Mouse (Mus musculus) kidney, postnatal 25 days (tissue): Measurements from ENCODE around the gene Il6ra.
"Not testable (repeated sequence)": the region's sequence is repeated elsewhere in the genome, so short reads cannot be mapped to it uniquely, and the experiment has no call there.

ENCODE experiments used
- DNase-seq, 2 experiments: peaks; one replicate each; pipeline ENCODE4 v3.0.0; 2021; ENCODE audit warnings: mixed read lengths in 2 of 2

The Il6ra gene

DNA sequence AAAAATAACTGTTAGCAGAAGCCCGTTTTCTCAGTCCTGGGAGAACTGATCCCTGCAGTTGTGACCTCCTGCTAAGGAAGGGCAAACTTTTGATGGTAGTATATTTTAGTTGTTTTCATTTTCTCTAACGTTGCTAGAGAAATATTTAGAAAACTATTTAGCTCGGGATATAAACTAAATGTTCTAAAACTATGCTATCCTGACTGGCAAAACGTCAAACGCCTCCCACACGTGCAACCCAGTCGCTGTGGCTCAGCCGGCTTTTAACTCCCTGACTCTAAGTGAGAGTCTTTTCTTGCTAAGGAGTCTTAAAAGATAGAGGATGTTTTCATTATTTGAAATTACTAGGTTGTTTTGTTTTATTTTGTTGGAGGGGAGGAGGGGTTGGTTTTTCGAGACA is 38.0 kb downstream of the Il6ra start:
- DNase-seq, result no peak

DNA sequence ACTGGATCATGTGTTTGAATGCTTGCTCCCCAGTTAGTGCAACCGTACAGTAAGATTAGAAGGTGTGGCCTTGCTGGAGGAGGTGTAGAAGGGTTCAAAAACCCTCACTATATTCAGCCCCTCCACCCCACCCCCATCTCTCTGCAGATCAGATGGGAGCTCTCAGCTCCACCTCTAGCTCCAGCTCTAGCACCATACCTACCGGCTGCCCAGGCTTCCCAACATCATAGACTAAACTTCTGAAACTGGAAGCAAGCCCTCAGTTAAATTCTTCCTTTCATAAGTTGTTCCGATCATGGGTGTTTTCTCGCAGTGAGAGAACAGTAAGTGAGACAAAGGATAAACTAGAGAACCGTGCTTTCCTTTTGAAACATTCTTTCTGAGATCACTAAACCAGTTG is 38.9 kb downstream of the Il6ra start:
- DNase-seq, result no peak

DNA sequence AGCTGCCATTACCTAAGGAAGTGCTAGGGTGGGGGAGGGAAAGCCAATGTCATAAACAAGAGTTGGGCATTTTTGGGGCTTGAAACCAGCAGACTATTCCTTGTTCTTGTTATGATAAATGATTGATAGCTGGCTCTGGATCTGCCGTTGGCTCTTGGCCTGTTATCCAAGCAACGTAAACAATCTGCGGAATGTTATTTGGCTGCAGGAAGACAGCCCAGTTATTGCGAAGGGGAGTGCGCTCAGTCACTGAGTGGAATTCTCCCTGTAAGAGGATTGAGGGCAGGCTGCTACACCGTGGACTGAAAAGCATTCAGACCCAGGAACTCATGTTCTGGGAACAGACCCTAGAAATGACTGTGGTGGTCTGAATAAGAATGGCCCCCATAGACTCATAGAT is 40.3 kb downstream of the Il6ra start:
- no peak for DNase-seq

DNA sequence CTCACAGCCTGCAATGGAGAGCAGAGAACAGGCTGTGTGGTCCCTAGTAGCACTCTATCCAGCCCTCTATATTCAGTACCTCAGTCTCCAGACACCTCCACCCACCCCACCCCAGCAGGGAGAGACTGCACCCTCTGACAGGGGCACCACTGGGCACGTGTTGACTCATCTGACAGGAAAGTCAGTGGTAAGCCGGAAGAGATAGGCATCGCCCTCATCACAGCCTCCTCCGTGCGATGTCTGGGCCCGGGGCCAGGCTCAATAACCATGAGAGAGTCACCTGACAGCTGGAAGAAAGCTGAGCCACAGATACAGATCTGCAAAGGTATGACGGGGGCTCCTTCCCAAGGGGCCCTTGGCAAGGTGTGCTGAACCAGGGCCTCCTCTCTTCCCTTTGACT is 40.8 kb downstream of the Il6ra start:
- peak in 1 of 2 experiments; percentile 61 for DNase-seq

DNA sequence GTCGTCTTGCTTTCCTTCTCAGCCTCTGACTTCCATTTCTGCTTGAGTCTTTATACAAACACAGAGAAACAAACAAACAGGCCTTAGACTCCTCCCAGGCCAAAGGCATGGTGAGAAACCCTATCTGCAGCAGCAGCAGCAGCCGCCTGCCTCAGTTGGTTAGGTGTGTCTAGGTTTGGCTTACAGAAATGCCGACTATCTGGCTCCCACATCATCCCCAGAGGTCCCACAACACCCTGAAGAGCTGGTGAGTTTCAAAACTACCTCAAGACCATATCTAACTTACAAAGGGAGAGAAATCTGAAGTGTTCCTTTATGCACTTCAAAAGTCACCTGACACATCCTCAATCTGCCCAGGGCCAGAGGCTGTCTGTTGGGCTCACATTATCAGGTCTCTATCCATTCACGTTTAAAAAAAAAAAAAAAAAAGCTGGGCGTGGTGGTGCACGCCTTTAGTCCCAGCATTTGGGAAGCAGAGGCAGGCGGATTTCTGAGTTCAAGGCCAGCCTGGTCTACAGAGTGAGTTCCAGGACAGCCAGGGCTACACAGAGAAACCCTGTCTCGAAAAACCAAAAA is 41.6 kb downstream of the Il6ra start:
- no peak for DNase-seq

DNA sequence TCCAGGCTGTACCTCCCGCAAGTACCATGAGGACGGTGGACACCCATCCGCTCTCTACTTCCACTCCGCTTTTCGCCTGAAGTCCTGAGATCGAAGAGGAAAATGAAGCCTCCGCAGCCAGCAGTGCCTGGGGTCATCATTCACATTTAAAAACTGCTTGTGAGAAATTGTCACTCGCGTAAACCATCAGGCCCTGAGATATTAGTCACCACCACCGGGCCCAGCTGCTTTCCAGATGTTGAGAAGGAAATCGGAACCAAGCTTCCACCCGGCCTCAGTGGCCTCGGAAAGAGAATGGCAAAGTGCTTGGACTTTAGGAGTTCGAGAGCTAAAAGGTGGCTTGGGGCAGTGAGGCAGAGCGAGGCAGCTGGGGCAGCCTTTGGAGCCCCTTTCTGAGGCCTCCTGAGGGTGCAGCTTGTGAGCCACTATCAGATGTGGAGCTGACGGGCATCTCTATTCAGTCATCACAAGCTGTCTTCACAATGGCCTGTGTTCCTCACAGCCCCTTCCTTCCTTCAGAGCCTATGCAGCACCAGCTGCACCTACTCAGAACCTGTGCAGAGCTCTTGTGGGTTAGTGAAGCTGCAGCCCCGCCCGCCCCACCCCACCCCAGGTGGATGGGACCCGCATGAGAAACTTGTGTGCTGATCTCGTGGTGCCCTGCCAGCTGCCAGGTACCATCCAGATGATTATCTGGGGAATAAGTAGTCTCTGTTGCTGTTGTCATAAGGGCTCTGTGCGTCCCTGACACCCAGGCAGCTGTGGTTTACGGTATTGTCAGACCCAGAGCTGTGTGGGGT is 42.3 kb downstream of the Il6ra start:
- no peak for DNase-seq

DNA sequence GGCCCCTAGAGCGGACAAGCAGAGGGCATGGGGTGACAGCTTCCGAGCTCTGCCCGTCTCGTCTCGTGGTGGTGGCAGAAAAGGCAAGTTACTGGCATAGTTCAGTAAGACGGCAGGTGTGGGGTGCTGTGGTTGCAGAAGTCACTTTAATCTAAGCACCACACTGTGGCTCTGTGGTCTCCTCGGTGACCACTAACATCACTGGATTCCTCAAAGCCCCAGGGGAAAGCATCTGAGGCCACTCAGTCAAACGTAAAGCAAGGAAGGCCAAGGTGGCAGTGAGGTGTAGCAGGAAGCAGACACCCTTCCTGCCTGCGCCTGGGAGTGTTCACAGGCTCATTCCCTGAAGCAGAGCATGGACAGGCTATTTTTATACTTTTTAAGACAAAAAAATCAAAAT is 43.4 kb downstream of the Il6ra start:
- peak; percentile 42 to 70 for DNase-seq

DNA sequence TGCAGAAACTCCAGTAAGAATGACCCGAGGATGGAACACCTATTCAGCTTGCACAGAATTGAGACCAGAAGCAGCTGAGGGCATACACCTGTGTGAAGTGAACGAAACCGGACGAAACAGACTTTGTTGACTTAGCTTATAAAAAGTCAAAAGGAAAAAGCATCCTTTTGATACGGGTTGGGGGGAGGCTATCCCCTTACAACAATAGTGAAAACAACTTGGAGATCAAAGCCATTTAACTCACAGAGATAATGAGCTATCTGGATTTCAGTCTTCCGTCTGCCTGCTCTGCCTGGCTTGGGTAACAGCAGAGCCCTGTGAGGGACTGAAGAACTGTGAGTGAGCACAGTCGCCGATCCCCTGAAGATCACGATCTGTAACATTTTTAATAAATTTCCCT is 44.0 kb downstream of the Il6ra start:
- DNase-seq, result no peak

DNA sequence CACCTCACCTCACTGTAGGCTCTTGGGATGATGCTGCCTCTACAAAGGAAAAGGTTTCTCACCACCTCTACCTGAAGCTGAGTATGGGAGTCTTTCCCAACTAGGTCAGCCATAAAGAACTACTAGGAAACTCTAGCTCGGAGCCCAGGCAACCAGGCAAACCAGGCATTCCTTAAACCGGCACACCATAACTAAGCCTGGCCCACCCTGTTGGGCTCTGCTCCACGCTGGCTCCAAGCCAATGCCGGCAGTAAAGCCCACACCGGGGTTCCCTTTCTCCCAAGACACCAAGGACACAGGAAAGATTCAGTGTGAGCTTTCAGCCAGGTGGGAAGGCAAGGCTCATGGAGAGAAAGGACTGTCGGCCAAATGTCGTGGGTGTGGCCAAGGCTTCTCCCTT is 44.6 kb downstream of the Il6ra start:
- peak; percentile 29 to 58 for DNase-seq

DNA sequence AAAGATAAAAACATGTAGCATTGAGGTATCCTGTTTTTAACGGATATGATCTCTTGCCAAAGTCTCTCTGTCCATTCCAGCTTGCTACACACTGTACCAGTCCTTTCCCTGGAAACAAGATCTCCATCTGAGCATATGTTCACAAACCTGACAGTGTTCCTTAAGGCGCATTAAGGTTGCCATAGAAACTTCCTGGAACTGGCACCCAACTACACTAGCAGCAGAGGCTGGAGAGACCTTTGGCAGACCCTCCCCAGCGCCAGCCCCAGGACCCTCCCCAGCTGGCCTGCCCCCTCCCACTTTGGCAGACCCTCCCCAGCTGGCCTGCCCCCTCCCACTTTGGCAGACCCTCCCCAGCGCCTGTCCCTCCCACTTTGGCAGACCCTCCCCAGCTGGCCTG is 45.3 kb downstream of the Il6ra start:
- no peak for DNase-seq

DNA sequence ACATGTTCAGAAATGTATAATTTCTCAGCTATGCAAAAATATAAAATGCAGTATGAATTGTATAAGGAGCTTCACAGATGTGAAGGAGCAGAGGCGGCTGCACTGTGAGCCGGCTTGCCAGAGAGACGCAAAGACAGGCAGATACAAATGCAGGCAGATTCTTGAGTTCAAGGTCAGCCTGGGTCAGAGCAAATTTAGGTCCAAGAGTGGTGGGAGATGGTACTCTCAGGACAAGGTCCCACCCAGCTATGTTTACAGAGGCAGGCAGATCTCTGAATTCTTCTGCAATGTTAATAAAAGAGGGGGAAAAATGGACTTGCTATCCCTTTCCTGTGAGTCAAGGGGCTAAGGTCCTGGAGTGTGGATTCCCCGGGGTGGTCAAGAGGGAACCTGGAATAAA is 47.2 kb downstream of the Il6ra start:
- no peak for DNase-seq

DNA sequence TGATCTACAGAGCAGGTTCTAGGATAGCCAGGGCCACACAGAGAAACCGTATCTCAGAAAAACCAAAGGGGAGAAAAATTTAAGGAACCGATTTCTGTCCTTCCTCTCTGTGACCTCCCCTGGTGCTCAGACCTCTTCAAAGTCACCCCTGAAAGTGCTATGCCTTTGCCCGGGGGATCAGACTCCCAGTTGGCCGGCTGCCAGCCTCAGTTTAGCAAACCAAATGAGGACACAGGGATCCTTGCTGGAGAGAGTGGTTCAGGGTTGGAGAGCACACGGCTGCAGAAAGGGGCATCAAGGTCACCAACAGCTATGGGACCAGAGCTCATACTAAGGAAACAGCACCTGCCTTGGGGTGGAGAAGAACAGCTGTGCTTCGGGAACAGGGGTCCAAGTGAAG is 48.0 kb downstream of the Il6ra start:
- DNase-seq, result peak; percentile 47 to 60

DNA sequence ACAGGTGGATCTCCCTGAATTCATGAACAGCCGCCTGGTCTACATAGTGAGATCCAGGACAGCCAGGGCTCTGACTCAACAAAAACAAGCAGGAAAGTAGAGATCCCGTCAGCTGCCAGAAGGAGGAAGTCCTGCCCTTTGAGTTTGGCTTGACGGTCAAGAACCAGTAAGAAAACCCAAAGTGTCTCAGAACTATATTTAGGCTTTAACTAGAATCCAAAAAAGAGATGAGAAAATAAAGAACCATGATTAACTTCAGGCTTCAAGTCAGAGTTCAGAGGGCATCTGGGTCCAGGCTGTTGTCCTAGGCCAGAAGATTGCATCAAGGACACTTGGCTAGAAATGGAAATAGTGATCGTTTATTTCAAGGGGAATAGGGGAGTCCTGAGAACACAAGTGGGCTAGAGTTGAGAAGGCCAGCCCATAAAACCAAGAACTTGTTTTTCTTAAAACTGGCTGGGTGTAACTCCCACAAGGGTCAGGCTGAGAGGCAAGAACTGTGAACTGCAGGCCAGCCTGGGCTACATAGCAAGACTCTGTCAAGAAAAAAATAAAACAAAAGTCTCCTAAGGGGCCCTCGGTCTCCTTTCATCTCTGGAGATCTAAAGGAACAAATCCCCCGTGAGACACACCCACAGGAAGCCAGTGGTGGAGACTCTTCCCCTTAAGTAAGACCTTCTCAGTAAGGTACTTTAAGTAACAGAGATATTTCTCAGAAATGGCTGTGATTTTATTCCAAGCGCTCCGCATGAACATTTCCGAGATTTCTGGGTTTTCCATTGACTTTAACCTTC is 49.1 kb downstream of the Il6ra start:
- peak; percentile 59 to 69 for DNase-seq

DNA sequence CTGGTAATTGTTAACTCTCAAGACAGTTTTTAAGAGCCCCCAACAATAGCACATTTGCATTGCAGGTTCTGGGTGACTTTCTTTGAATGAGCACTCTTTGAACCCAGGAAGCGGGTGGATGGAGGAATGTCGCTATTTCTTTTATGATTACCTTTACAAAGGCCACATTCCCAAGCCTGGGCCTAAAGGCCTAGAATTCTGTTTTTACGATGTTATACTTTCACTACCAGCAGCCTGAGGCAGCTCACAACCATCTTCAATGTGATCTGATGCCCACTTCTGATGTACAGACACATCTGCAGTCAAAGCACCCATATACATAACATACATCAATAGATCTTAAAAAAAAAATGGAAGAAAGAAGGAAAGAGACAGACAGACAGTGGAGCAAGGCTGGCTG is 49.7 kb downstream of the Il6ra start:
- DNase-seq, result not testable (repeated sequence)

DNA sequence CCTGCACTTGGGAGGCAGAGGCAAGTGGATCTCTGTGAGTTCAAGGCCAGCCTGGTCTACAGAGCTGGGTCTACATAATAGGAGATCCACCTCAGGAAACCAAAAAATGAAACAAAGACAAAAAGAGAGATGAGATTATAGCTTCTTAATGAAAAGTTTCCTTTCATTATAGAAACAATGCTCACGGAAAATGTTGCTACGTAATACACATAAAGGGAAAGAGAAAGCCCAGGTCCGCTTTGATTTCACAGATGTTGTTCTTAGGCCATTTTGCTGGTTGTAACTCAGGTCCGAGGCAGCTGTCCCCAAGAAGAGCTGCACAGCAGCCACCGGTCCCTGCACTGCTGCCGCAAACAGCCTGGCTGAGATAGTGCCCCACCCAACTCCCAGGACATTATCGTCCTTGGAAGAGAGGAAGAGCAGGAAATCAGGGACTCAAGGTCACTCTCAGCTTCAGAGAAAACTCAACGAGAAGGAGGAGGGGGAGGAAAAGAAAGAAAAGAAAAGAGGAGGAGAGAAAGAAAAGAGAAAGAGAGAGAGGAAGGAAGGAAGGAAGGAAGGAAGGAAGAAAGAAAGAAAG is 50.7 kb downstream of the Il6ra start:
- no peak for DNase-seq

DNA sequence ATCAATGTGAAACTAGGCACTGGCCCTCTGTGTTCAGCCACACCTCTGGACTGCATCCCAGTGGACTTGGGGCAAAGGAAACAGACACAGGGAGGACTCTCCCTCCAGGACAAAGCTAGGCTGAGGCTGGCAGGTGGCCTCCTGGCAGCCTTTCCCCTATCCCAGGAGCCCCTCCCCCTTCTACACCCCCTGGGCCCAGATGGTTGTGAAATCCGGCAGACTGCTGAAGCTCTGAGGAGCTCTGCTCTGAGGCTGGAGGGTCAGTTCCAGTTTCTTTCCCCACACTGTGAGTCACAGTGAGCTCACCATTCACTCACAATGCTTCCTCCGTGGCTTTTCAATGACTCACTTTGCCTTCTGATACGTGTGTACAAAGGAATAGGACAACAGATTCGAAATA is 51.9 kb downstream of the Il6ra start:
- peak; percentile 59 to 85 for DNase-seq

DNA sequence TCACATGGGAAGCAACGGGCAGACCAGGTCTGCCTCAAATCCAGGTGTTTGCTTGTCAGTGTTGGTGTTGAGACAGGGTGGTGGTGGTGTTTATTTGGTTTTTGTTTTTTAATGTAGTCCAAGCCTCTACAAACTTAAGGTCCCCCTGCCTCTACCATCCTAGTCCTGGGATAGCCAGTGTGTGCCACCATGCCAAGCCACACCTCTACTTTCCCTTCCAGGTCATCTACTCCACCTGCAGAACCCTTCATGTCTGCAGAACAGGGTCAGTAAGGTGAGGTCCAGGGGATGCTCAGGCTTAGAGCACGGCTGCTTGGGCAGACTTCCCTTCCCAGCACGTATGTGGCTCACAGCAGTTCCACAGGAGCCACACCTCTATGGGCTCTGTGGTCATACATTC is 52.7 kb downstream of the Il6ra start:
- DNase-seq, result no peak

DNA sequence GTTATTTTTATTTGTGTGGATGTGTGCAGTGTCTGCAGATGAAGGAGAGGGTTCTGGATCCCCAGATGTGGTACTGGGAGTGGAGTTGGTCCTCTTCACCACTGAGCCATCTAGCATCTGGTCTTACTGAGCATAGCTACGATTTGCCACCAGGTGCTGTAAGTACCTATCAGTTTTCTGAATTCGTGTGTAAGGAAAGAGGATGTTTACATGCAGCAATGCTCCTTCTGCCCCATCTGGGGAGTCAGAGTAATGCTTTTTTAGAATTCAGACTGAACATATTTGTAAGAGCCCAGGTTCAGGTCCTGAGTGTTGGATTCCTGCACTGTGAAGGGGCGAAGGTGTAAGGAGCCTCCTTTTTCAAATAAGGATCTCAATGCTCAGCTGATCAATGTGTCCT is 53.1 kb downstream of the Il6ra start:
- no peak for DNase-seq

DNA sequence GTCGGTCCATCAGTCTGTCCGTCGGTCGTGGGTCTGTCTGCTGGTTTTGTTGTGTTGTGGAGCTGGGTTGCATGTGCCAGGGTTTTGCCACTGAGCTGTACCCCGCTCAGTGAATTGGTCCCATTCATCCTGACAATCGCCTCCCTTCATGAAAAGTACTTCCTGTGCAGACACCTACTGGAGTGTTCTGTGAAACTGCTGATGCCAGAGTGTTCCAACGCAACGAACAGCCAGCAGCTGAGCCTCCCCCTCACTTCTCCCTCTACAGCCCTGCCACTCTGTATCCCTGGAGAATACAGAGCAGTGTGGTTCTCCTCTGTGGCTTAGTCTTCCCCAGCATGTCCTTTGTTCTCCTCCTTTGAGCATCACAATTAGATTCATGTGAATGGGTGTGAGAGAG is 54.1 kb downstream of the Il6ra start:
- no peak for DNase-seq

DNA sequence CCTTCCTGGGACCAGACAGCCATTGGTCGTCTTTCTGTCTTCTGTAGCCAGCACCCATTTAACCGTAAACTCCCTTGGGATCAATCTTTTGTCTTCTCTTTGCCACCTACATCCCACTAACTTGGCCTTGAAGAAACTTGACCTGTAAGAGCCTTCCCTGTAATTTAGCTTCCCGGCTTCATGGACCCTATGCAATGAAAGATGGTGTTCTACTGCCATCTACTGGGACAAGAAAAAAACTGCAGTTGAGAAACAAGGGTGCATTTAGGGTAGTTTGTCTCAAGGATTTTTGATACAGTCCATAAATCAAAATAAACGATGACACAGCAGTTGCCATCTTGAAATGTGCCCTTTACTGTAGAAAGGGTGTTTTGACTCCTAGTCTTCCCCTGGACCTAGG is 54.9 kb downstream of the Il6ra start:
- no peak for DNase-seq

DNA sequence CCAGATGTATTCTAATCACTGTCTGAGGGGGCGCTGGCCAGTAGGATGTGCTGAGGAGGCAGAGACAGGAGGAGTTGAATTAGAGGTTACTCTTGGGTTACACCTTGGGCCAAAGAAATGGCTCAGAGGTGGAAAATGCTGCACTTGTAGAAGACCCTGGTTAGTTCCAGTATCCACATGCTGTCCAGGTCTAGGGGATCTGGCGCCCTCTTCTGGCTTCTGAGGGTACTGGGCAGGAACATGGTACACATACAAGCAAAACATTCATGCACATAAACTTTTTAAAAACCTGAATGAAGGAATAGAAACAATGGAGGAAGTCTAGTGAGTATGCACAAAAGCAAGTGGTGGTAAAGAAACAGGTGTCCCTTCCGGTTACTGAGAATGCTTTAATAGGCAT is 55.6 kb downstream of the Il6ra start:
- peak in 1 of 2 experiments; percentile 48 for DNase-seq

DNA sequence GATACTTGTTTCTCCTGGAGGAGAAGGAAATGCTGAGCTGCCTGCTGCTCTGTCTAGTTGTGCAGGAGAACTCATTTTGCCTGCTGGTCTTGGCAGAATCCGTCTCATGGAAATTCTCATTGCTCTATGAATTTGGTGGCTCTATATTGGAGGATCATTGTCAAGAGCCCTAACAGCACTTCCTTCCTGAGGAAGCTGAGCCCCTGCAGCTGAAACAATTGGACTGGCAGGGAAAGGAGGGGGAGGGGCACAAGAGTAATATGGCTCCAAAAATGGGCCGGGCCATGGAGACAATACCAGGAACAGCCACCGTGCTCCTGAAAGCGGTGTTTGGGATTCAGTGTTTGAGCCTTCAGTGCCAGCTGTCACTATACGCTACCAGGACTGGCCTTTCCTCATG is 59.2 kb downstream of the Il6ra start:
- peak; percentile 81 to 88 for DNase-seq

DNA sequence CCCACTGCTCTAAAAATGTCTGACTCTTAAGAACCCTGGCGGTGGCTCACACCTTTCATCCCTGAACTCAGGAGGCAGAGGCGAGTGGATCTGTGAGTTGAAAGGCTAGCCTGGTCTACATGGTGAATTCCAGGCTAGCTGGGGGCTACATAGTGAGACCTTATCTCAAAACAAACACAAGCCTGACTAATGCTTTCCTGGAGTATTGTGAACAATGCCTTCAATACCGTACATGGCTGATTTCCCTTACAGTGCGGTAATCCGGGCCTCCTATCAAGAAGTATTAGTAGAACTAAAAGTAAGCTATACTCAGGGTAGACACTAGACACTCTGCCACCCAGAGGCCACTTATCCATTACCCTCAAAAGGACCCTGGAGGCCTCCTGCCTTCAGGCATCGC is 64.9 kb downstream of the Il6ra start:
- no peak for DNase-seq

DNA sequence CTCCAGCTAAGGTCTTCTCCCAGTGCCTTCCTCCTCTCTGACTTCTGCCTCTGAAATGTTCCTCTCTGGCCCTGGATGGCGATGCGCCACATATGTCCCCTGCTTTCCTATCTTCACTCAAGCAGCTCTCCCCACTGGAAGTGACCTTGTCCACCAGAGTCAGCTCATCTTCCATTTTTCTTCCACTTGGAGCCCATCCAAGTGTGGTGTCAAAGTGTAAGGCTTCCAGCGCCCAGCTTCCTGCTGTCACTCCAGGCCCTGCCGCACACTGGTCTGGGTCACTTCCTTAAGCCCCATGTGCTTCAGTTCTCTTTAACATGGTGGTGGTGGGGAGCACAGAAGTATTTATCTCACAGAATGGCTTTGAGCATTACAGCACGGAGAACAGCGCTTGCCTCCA is 65.4 kb downstream of the Il6ra start:
- DNase-seq, result peak; percentile 83 to 86
